Mouse (Mus musculus): Measurements from ENCODE around the gene Rras. TPM values are rescaled to one million over a fixed set of nuclear protein-coding genes. Genes with fewer than 3 reads are reported as not detected.

The Rras gene
- total and polyA plus RNA-seq, 3 experiments = 5.0 to 24.1 TPM; not detected in 1

DNA sequence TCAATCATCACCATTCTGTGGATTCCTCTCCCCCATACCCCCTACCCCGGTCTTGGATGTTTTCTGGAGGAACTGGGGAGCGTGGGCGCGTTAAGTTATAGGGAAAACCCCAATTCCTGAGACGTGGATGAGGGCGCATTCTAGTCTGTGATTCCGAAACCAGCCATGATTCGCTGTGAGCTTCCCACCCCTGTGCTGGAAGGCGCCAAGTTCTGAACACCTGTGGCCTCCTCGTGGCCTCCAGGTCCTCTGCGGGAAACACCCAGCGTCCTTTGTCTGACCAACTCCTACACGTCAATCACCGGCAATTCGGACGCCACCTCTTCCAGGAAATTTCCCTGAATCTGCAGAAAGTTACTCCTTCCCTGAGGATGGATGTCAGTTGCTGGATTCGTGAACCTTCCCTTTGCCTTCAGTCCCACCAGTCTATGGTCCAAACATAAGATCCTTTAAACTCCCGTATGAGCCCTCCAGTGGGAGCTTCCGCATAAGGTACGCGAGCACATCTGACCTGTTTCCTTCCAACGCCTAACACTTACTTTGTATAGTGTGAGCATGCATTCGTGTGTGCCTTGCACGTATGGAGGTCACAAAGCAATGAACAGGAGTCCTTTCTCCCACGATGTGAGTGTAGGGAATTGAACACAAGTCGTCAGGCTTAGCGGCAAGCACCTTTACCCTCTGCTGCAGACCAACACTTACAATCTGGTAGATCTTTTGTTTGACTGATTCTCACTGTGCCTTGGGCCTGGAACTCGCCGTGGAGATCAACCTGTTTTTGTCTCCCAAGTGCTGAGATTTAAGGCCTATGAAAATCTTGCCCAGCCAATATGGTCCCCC, 30.7 kb upstream of the Rras start (continued):
- no peak for TF ChIP-seq JUND (IDR thresholded peaks at IDR 0.05; ENCODE audit: low read depth, low read length)
- no peak for TF ChIP-seq MAZ (IDR thresholded peaks at IDR 0.05; ENCODE audit: low read depth, low read length)
- peak; percentile 20; the same call in 1 of the 2 replicates for TF ChIP-seq POLR2AphosphoS5 (IDR thresholded peaks at IDR 0.05; ENCODE audit: borderline replicate concordance, low read depth, low read length)
- TF ChIP-seq ZNF384 (IDR thresholded peaks at IDR 0.05; ENCODE audit: low read depth, low read length) = no peak
- no peak for TF ChIP-seq CHD2 (IDR thresholded peaks at IDR 0.05; ENCODE audit: low read length)
- TF ChIP-seq GATA1 (IDR thresholded peaks at IDR 0.05; ENCODE audit: low read depth, low read length) = no peak
- no peak for TF ChIP-seq RAD21 (IDR thresholded peaks at IDR 0.05; ENCODE audit: low read depth, low read length)
- no peak for TF ChIP-seq NRF1 (IDR thresholded peaks at IDR 0.05; ENCODE audit: insufficient read depth, low read depth, low read length, poor library complexity, severe bottlenecking)
- no peak; the same call in none of the 2 replicates for TF ChIP-seq ZMIZ1 (IDR thresholded peaks at IDR 0.05; ENCODE audit: low read depth, low read length)
- TF ChIP-seq NELFE (IDR thresholded peaks at IDR 0.05; ENCODE audit: low read depth, low read length) = peak; percentile 85
- no peak for TF ChIP-seq CHD1 (IDR thresholded peaks at IDR 0.05; ENCODE audit: low read depth, low read length)
- TF ChIP-seq BHLHE40 (IDR thresholded peaks at IDR 0.05; ENCODE audit: borderline replicate concordance, low read depth, low read length) = no peak

GRCm38 (mm10) chr7:44996672-44997071, 21.1 kb upstream of the Rras start:
- H3K79me2 ChIP-seq (ENCODE audit: control insufficient read depth, insufficient read depth, low read length, poor library complexity) = peaks cover 22% of the 10 kb centered on the region
- H3K27me3 ChIP-seq (ENCODE audit: control insufficient read depth in 1 of 2, insufficient read depth in 2 of 2, low read length in 2 of 2) = no peaks in the 10 kb centered on the region
- no peaks in the 10 kb centered on the region for H3K4me1 ChIP-seq (ENCODE audit: control insufficient read depth in 1 of 2, insufficient read depth in 2 of 2, low read length in 2 of 2)
- no peak for DNase-seq (ENCODE audit: low read depth, low spot score)
- H3K36me3 ChIP-seq (ENCODE audit: control insufficient read depth in 1 of 2, insufficient read depth in 2 of 2, low read length in 2 of 2) = peaks cover 0 to 9% of the 10 kb centered on the region in 2 experiments; a peak in 1 of 4 replicates
- peak overlapping the region; percentile 64 to 79 for H3K4me3 ChIP-seq (ENCODE audit: control insufficient read depth in 1 of 2, insufficient read depth in 1 of 2, low read depth in 2 of 2, low read length in 2 of 2)
- H3K9ac ChIP-seq (ENCODE audit: control insufficient read depth, low read depth, low read length, poor library complexity, severe bottlenecking) = peak overlapping the region; percentile 87
- no peaks in the 10 kb centered on the region for H3K9me3 ChIP-seq (replicated peaks; ENCODE audit: insufficient read depth, low read length)
- peak overlapping the region; percentile 46 for H3K27ac ChIP-seq (ENCODE audit: control insufficient read depth, low read depth, low read length)
- TF ChIP-seq TAL1 (IDR thresholded peaks at IDR 0.05; ENCODE audit: low read length) (no peak), ELF1 (IDR thresholded peaks at IDR 0.05; ENCODE audit: low read depth, low read length) (no peak), POLR2AphosphoS5 (IDR thresholded peaks at IDR 0.05; ENCODE audit: borderline replicate concordance, low read depth, low read length) (no peak), GATA1 (IDR thresholded peaks at IDR 0.05; ENCODE audit: low read depth, low read length) (no peak), CTCF (IDR thresholded peaks at IDR 0.05 in 2 of 3, conservative IDR thresholded peaks at IDR 0.05 in 1 of 3; ENCODE audit: control insufficient read depth in 1 of 3, insufficient read depth in 1 of 3, low read depth in 2 of 3, low read length in 3 of 3, poor library complexity in 1 of 3, severe bottlenecking in 1 of 3) (no peak), USF1 (IDR thresholded peaks at IDR 0.05; ENCODE audit: low read depth, low read length) (no peak), MAX (IDR thresholded peaks at IDR 0.05; ENCODE audit: low read length) (no peak), RAD21 (IDR thresholded peaks at IDR 0.05; ENCODE audit: low read depth, low read length) (no peak), CHD2 (IDR thresholded peaks at IDR 0.05; ENCODE audit: low read length) (no peak), JUND (IDR thresholded peaks at IDR 0.05; ENCODE audit: low read depth, low read length) (no peak), GABPA (IDR thresholded peaks at IDR 0.05; ENCODE audit: low read depth, low read length) (no peak), ETS1 (IDR thresholded peaks at IDR 0.05; ENCODE audit: low read depth, low read length) (no peak), MAZ (IDR thresholded peaks at IDR 0.05; ENCODE audit: low read depth, low read length) (no peak), MAFK (IDR thresholded peaks at IDR 0.05; ENCODE audit: borderline replicate concordance, low read depth, low read length) (no peak), ZC3H11A (IDR thresholded peaks at IDR 0.05; ENCODE audit: low read depth, low read length) (no peak), USF2 (IDR thresholded peaks at IDR 0.05; ENCODE audit: borderline replicate concordance in 1 of 2, insufficient read depth in 1 of 2, low read depth in 1 of 2, low read length in 2 of 2) (no peak), TBP (IDR thresholded peaks at IDR 0.05; ENCODE audit: low read depth, low read length) (no peak), E2F4 (IDR thresholded peaks at IDR 0.05; ENCODE audit: borderline replicate concordance, low read depth, low read length) (no peak), MEF2A (IDR thresholded peaks at IDR 0.05; ENCODE audit: extremely low read depth, insufficient replicate concordance, low read depth, low read length, poor library complexity, severe bottlenecking) (no peak)

Measured in MEL (cell line).